Mouse (Mus musculus): Measurements from ENCODE around the gene Nanog. TPM values are rescaled to one million over a fixed set of nuclear protein-coding genes. Genes with fewer than 3 reads are reported as not detected.
"Not testable (repeated sequence)": the region's sequence is repeated elsewhere in the genome, so short reads cannot be mapped to it uniquely, and the experiment has no call there.

Gene Nanog
- polyA plus RNA-seq, 1 experiment, result 0.27 TPM

GRCm38 (mm10) chr6:122715886-122716285 is 8.6 kb downstream of the Nanog start:
- Histone ChIP-seq H3K27me3 (ENCODE audit: control insufficient read depth, insufficient read depth, insufficient read length) (no peaks in the 10 kb centered on the region), H3K36me3 (ENCODE audit: control insufficient read depth, insufficient read depth) (no peaks in the 10 kb centered on the region), H3K79me3 (ENCODE audit: low read depth) (no peaks in the 10 kb centered on the region), H3K79me2 (ENCODE audit: control insufficient read depth, insufficient read depth) (no peaks in the 10 kb centered on the region), H3ac (ENCODE audit: control insufficient read depth, insufficient read length, low read depth) (no peak overlapping the region), H3K4me3 (ENCODE audit: insufficient read depth, poor library complexity, severe bottlenecking) (no peak overlapping the region)
- TF ChIP-seq MAX (IDR thresholded peaks at IDR 0.05), result no peak
- TF ChIP-seq CTCF (IDR thresholded peaks at IDR 0.05; ENCODE audit: control insufficient read depth, insufficient read depth, insufficient read length), result no peak
- no peak for TF ChIP-seq FOSL1 (IDR thresholded peaks at IDR 0.05; ENCODE audit: insufficient read depth, low read length, poor library complexity, severe bottlenecking)
- TF ChIP-seq CEBPB (IDR thresholded peaks at IDR 0.05; ENCODE audit: low read depth), result no peak
- no peak for TF ChIP-seq MYOG (IDR thresholded peaks at IDR 0.05; ENCODE audit: control insufficient read depth, extremely low read depth, insufficient read length)
- no peak for TF ChIP-seq MYOD1 (IDR thresholded peaks at IDR 0.05; ENCODE audit: control insufficient read depth, insufficient read length, low read depth)
- no peak for TF ChIP-seq USF1 (IDR thresholded peaks at IDR 0.05; ENCODE audit: low read depth)

GRCm38 (mm10) chr6:122718224-122718623 is 10.9 kb downstream of the Nanog start:
- not testable (repeated sequence) for H3K36me3 ChIP-seq (ENCODE audit: control insufficient read depth, insufficient read depth); H3ac ChIP-seq (ENCODE audit: control insufficient read depth, insufficient read length, low read depth); H3K27me3 ChIP-seq (ENCODE audit: control insufficient read depth, insufficient read depth, insufficient read length); H3K79me3 ChIP-seq (ENCODE audit: low read depth); H3K79me2 ChIP-seq (ENCODE audit: control insufficient read depth, insufficient read depth); H3K4me3 ChIP-seq (ENCODE audit: insufficient read depth, poor library complexity, severe bottlenecking)

GRCm38 (mm10) chr6:122719942-122720341 is 12.7 kb downstream of the Nanog start:
- Histone ChIP-seq H3K4me3 (ENCODE audit: insufficient read depth, poor library complexity, severe bottlenecking) (no peak overlapping the region), H3K27me3 (ENCODE audit: control insufficient read depth, insufficient read depth, insufficient read length) (no peaks in the 10 kb centered on the region), H3K79me2 (ENCODE audit: control insufficient read depth, insufficient read depth) (no peaks in the 10 kb centered on the region), H3K79me3 (ENCODE audit: low read depth) (no peaks in the 10 kb centered on the region), H3K36me3 (ENCODE audit: control insufficient read depth, insufficient read depth) (no peaks in the 10 kb centered on the region), H3ac (ENCODE audit: control insufficient read depth, insufficient read length, low read depth) (no peak overlapping the region)
- TF ChIP-seq CTCF (IDR thresholded peaks at IDR 0.05; ENCODE audit: control insufficient read depth, insufficient read depth, insufficient read length), result peak; percentile 38
- TF ChIP-seq FOSL1 (IDR thresholded peaks at IDR 0.05; ENCODE audit: insufficient read depth, low read length, poor library complexity, severe bottlenecking), result no peak

GRCm38 (mm10) chr6:122739952-122740351 is 32.7 kb downstream of the Nanog start:
- no peak overlapping the region for H3ac ChIP-seq (ENCODE audit: control insufficient read depth, insufficient read length, low read depth)

GRCm38 (mm10) chr6:122741460-122742227 is 34.4 kb downstream of the Nanog start:
- TF ChIP-seq CTCF (IDR thresholded peaks at IDR 0.05; ENCODE audit: control insufficient read depth, insufficient read depth, insufficient read length) (no peak), MAX (IDR thresholded peaks at IDR 0.05) (no peak), MYOG (IDR thresholded peaks at IDR 0.05; ENCODE audit: control insufficient read depth, extremely low read depth, insufficient read length) (no peak), USF1 (IDR thresholded peaks at IDR 0.05; ENCODE audit: low read depth) (no peak)
- H3K27me3 ChIP-seq (ENCODE audit: control insufficient read depth, insufficient read depth, insufficient read length), result no peaks in the 10 kb centered on the region
- no peaks in the 10 kb centered on the region for H3K79me2 ChIP-seq (ENCODE audit: control insufficient read depth, insufficient read depth)
- H3ac ChIP-seq (ENCODE audit: control insufficient read depth, insufficient read length, low read depth), result no peak overlapping the region
- H3K4me3 ChIP-seq (ENCODE audit: insufficient read depth, poor library complexity, severe bottlenecking), result no peak overlapping the region
- no peaks in the 10 kb centered on the region for H3K79me3 ChIP-seq (ENCODE audit: low read depth)
- no peaks in the 10 kb centered on the region for H3K36me3 ChIP-seq (ENCODE audit: control insufficient read depth, insufficient read depth)

More at GRCm38 (mm10) chr6:122739952-122740351, 32.7 kb downstream of the Nanog start:
- no peak for TF ChIP-seq CEBPB (IDR thresholded peaks at IDR 0.05; ENCODE audit: low read depth)
- TF ChIP-seq USF1 (IDR thresholded peaks at IDR 0.05; ENCODE audit: low read depth), result peak; percentile 66
- peak; percentile 64 for TF ChIP-seq CTCF (IDR thresholded peaks at IDR 0.05; ENCODE audit: control insufficient read depth, insufficient read depth, insufficient read length)
- TF ChIP-seq MYOG (IDR thresholded peaks at IDR 0.05; ENCODE audit: control insufficient read depth, extremely low read depth, insufficient read length), result no peak
- peak; percentile 96 for TF ChIP-seq MAX (IDR thresholded peaks at IDR 0.05)
- TF ChIP-seq FOSL1 (IDR thresholded peaks at IDR 0.05; ENCODE audit: insufficient read depth, low read length, poor library complexity, severe bottlenecking), result no peak
- TF ChIP-seq MYOD1 (IDR thresholded peaks at IDR 0.05; ENCODE audit: control insufficient read depth, insufficient read length, low read depth), result no peak
- no peaks in the 10 kb centered on the region for H3K79me3 ChIP-seq (ENCODE audit: low read depth)
- no peaks in the 10 kb centered on the region for H3K36me3 ChIP-seq (ENCODE audit: control insufficient read depth, insufficient read depth)
- H3K4me3 ChIP-seq (ENCODE audit: insufficient read depth, poor library complexity, severe bottlenecking), result no peak overlapping the region
- no peaks in the 10 kb centered on the region for H3K27me3 ChIP-seq (ENCODE audit: control insufficient read depth, insufficient read depth, insufficient read length)
- H3K79me2 ChIP-seq (ENCODE audit: control insufficient read depth, insufficient read depth), result no peaks in the 10 kb centered on the region

GRCm38 (mm10) chr6:122742228-122742899 is 35.1 kb downstream of the Nanog start:
- H3K4me3 ChIP-seq (ENCODE audit: insufficient read depth, poor library complexity, severe bottlenecking), result no peak overlapping the region
- TF ChIP-seq MAX (IDR thresholded peaks at IDR 0.05), result no peak
- no peak for TF ChIP-seq CTCF (IDR thresholded peaks at IDR 0.05; ENCODE audit: control insufficient read depth, insufficient read depth, insufficient read length)
- no peak for TF ChIP-seq FOSL1 (IDR thresholded peaks at IDR 0.05; ENCODE audit: insufficient read depth, low read length, poor library complexity, severe bottlenecking)
- no peak for TF ChIP-seq MYOD1 (IDR thresholded peaks at IDR 0.05; ENCODE audit: control insufficient read depth, insufficient read length, low read depth)
- no peak for TF ChIP-seq USF1 (IDR thresholded peaks at IDR 0.05; ENCODE audit: low read depth)
- H3ac ChIP-seq (ENCODE audit: control insufficient read depth, insufficient read length, low read depth), result no peak overlapping the region
- H3K79me3 ChIP-seq (ENCODE audit: low read depth), result no peaks in the 10 kb centered on the region
- no peaks in the 10 kb centered on the region for H3K36me3 ChIP-seq (ENCODE audit: control insufficient read depth, insufficient read depth)
- no peaks in the 10 kb centered on the region for H3K79me2 ChIP-seq (ENCODE audit: control insufficient read depth, insufficient read depth)
- H3K27me3 ChIP-seq (ENCODE audit: control insufficient read depth, insufficient read depth, insufficient read length), result no peaks in the 10 kb centered on the region

Data from C2C12 (cell line).